Mouse (Mus musculus) right cerebral cortex, postnatal 4 days (tissue): ENCODE measurements around the gene Wdfy1.

Experiments used
- DNase-seq: peaks from one replicate; pipeline ENCODE4 v3.0.0-alpha.2; 2022

The Wdfy1 gene

GRCm38 (mm10) chr1:79775927-79776458 is at the start of gene Wdfy1, which contains the start of gene Mrpl44:
Wdfy1 (minus strand) TSS chr1:79776143.
Mrpl44 (plus strand) TSS chr1:79776018.
- peak; percentile 95 for DNase-seq

DNA sequence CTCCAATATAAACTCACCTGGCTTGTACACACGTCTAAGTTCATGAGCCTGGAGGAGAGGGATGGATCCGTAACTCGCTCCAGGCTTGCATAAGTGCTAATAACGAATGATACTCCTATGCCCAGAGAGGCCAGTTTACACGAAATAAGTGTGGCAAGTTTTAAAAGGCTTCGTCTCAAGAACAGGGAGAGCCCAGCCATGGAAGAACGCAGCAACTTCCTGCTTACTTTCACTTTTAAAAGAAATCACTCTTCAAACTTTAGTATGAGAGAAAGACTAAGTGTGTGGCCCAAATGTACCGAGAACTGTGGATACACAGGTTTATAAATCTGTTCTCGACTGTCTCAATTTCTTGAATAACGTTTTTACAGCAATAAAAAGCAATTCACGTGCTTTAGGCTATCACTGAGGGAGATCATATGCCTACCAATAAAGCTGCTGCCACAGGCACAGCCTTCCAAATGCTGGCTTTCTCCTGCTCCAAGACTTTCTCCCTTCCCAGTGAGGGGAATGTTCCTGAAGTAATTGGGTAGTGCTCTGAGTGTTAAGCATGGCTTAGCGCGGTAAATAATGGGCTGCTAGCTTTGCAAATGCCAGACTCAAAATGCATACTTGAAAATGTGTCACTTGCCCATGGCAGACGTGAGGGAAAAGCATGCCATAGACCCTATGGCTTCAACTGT is 48.1 kb upstream of the Wdfy1 start:
- DNase-seq, result no peak

- DNase-seq, result peak; percentile 36
These were observed 47.0 kb upstream of the Wdfy1 start for GRCm38 (mm10) chr1:79822806-79823525.

GRCm38 (mm10) chr1:79819296-79819879 is 43.4 kb upstream of the Wdfy1 start:
- no peak for DNase-seq

DNA sequence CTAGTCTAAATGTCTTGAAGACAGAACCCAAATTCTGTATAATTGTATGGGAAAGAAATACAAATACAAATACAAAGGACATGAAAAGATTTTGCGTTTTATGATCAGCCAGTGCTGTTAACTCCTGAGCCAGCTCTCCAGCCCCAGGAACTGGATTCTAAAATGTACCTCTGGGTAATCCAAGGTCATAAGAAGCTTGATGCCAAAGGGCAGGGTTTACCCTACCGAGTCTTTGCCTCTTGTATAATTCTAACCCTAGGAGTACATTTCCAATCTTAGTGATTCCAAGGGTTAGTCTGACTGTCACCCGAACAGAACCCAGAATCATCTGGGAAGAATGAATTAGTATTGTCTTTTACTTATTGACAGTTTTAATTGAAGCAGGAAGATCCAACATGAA is 39.5 kb upstream of the Wdfy1 start:
- no peak for DNase-seq

DNA sequence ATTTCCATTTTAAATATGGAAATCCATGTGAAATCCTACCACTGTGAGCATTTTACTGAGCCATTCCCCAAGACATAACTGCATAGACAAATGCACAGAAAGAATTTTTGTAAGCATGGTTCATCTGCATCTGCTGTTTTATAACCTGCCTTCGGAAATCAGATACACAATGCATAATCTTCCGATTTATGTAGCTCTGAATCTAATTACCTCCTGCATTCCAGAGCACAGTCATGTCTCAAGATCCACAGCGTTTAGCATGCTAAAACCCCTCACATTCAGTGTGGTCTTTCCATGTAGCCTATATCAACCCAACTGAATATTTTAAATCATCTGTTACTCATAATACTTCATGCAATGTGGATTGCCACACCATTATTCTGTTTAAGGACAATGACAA is 33.5 kb upstream of the Wdfy1 start:
- no peak for DNase-seq

DNA sequence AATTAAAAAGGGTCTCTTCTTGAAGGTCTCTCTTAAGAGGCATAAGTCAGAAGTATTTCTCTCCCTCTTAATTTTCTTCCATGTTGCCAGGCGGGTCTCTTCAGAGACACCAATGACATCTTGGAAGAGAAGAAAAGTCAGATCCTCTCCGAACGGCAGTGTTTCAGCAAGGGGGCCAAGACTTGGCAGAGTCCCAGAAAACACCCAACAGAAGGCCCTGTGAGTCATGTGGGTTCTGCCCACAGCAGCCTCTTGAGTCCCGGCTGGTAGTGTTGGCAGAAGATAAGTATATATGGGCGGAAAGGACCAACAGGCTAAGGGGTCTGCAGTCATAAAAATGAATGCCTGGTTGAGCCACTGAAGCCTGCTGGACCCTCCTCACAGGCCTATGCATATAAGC is 30.9 kb upstream of the Wdfy1 start:
- DNase-seq, result peak; percentile 20

DNA sequence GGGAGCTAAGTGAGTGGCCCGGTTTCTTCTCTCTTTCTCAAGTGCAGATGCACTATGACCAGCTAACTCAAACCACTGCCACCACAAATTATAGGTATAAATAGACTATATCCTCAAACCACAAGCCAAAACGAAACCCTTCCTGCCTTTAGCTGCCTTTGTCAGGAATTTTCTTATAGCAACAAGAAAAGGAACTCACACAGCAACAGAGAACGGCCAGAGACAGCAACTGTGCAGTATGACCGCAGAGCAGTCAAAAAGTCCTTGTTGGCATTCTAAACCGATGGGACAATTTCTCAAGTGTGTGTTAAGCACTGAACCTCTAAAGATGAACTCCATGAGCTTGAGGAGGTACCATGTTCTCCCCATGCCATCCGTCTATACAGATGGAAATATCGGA is 27.7 kb upstream of the Wdfy1 start:
- no peak for DNase-seq

DNA sequence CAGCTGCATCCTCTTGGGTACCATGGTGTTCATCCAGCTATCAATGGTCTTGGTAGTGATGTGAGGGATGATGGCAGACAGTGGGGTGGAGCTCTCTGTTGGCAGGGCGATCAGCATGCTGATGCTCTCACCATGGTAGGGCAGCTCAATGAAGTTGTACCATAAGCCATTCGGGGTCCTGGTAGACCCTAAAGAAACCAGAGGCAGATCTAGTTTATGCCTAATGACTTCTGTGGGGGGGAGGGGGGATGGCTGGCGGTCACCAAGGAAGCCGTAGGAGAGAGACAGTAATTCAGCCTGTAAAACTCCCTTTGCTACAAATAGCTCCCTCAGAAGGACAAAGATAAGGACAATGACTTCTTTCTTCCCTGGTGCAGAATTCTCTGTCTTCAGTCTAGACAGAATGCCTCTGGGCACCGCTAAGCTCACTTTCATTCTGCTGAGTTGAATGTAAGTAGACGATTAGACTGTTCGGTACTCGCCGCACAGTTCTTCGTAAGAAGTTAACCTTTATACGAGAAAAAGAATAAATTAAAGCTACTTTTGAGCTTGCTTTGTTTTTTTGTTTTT is 27.0 kb upstream of the Wdfy1 start:
- no peak for DNase-seq

GRCm38 (mm10) chr1:79797084-79797483 is 21.1 kb upstream of the Wdfy1 start:
- DNase-seq, result no peak

GRCm38 (mm10) chr1:79786267-79786927 is 10.5 kb upstream of the Wdfy1 start:
- DNase-seq, result peak; percentile 46

GRCm38 (mm10) chr1:79782433-79782832 is 6.5 kb upstream of the Wdfy1 start:
- no peak for DNase-seq

- DNase-seq, result no peak
These were observed 2.1 kb upstream of the Wdfy1 start for GRCm38 (mm10) chr1:79778011-79778410.

DNA sequence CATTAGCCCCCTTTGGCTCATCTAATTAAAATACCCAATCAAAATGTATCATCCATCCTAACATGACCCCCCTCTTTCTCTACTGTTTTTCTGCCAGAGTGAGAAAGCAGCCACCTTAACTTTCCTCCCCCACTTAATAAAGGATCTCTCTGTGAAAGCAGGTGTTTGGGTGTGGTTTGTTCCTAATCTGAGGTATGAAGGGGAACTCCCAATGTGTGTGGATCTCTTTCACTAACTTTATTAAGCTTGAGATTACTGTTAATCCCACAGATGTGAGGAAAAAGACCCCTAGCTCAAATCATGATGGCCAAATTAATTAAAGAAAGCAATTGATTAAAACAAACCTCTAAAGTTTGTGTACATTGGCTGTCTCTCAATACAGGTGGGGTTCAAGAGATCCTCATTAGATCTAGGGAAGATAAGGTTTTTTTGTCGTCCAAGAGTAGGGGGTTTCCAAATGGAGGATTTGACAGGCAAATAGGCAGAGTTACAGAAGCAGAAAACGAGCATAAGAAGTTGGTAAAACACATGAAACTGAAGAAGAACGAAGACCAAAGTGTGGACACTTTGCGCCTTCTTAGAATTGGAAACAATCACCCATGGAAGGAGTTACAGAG is 1.7 kb downstream of the Wdfy1 start:
- DNase-seq, result no peak

- DNase-seq, result no peak
These were observed 7.7 kb downstream of the Wdfy1 start for GRCm38 (mm10) chr1:79768231-79768630.

GRCm38 (mm10) chr1:79764483-79764882 is 11.5 kb downstream of the Wdfy1 start:
- no peak for DNase-seq

DNA sequence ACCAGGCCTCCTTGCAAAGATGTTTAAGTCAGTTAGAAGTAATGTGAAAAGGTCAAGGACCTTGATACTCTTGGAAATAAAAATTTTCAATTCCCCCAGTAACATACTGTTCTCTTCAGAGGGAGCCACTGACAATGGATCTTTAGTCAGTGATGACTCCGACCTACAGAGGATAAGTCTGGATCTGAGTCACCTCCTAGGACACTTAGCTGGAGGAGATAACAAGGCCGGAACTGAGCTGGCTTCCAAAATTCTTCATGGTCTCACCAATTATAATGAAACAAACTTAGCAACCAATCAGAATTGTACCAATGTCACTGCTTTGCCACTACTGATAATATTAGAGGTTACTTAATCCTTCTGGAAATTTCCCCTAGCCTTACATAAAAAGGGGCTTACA is 11.9 kb downstream of the Wdfy1 start:
- DNase-seq, result no peak

GRCm38 (mm10) chr1:79762282-79763250 is 13.4 kb downstream of the Wdfy1 start:
- DNase-seq, result no peak

DNA sequence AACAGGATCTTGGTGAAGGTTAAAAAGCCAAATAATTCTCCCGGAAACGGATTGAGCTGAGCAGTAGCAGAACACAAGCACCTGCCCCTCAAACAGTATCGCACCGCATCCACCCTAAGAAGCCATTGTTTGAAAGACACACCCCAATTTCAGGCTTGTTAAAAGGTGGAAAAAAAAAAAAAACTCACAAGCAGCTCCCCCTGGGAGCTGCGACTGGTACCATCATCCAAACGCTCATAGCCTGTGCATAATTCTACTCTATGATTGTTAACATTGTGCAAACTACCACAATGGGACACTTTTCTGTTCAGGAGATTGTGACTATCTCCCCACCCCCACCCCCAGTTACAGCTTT is 14.0 kb downstream of the Wdfy1 start:
- DNase-seq, result no peak

DNA sequence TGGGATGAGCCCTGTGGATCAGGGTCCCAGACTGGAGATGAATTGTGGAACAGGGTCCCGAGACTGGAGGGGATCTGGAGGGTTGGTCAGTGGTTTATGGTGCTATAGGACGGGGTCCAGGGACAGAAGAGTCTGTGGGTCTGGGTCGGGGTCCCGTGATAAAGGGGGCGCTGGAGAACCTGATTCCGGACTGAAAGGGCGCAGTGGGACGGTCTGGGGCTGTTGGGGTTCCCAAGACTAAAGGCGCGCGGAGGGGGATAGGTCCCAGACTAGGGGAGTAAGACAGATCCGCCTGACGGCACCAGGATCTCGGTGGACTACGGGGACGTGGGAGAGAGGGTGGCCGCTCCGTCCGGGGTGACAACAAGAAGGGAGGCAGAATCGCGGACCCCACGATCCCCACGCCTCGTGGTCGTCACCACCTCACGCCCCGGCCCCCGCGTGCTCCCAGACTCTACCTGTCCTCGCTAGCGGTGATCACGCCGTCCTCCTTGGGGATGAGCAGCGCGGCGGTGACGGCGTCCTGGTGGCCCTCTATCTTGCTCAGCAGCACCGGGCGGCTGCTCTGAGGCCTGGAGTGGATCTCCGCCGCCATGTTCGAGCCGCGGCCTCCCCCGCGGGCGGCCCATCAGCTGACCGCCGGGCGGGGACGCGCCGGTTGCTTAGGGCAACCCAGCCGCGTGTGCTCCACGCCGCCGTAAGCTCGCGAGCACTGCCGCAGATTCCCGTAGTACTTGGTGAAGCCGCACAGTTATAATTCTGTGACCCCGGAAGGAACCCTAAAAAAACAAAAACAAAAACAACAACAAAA is 14.6 kb downstream of the Wdfy1 start:
- peak; percentile 78 for DNase-seq
